Mouse (Mus musculus): ENCODE measurements at regions not wholly inside any gene's neighbourhood (a gene's known extent, or its start where the extent isn't known, plus 50 kb on each side); places are given as distances from the start of the nearest gene placed in this dataset.

DNA sequence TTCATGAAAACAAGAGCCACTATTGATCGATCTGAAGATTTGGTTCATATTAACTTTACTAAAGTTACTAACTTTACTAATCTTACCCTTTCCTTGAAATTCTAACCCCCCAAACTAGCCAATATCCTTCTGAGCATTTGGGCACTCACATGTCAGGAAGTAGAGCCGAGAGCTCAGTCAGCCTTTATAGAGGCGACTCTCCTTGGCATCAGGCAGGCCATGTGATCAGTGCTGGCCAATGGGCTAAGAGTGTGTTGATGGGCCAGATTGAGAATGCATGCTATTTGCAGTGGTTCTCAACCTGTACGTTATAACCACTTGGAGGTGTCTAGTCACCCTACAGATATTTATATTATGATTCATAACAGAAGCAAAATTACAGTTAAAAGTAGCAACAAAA, 69.6 kb upstream of the Slc35b4 start:
- Histone ChIP-seq H3K36me3 (no peaks in the 10 kb centered on the region), H3K27ac (replicated peaks) (no peak overlapping the region), H3K4me3 (no peak overlapping the region), H3K4me1 (replicated peaks) (0 out of 2 replicates have a peak, but pooled peaks cover 8% of the 10 kb centered on the region), H3K9ac (no peak overlapping the region), H3K9me3 (no peaks in the 10 kb centered on the region), H3K4me2 (no peak overlapping the region), H3K27me3 (no peaks in the 10 kb centered on the region)
- 81% methylated on average over 4 of the region's 4 CpGs for WGBS
- ATAC-seq (ENCODE audit: low read depth) = no peak

DNA sequence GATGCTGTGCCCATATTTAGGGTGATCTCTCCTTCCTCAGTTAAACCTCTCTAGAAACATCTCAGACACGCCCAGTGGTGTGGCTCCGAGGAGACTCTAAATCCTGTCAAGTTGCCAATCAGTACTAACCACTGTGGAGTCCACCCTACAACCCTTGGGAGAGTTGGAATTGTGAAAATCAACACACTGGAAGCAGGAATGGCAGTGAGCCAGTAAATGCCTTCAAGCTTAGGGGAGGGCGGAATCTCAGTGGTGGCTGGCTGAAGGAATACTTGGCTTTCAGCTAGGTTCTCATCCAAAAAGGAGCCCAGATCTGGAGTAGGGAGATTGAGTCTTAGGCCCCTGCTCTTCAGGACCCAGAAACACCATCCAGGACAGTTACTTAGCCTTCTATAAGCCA, 66.1 kb upstream of the Slc35b4 start:
- Histone ChIP-seq H3K27ac (replicated peaks) (no peak overlapping the region), H3K4me3 (no peak overlapping the region), H3K4me1 (replicated peaks) (0 out of 2 replicates have a peak, but pooled peaks cover 8% of the 10 kb centered on the region), H3K9ac (no peak overlapping the region), H3K9me3 (no peaks in the 10 kb centered on the region), H3K27me3 (no peaks in the 10 kb centered on the region), H3K4me2 (no peak overlapping the region), H3K36me3 (no peaks in the 10 kb centered on the region)
- no peak for ATAC-seq (ENCODE audit: low read depth)
- WGBS = 89% methylated on average over 3 of the region's 3 CpGs

DNA sequence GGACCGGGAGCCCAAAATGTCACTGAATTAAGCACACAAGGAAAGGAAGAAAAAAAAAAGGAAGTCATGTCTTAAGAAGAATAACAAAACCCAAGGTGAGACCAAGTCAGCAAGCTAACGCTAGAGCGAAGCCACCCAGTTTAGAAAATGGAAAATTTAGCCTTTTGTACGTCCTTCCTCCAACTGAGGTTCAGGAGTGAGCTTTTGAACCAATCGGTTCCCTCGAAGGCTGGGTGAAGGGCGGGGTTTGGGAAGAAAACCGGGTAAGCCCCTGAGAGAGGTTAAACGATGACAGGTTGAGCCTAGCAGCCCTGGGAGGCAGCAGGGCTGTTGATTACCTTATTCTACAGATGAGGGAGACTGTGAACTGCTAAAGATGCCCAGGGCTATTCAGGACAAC, 65.6 kb upstream of the Slc35b4 start:
- H3K27ac ChIP-seq (replicated peaks) = no peak overlapping the region
- H3K27me3 ChIP-seq = no peaks in the 10 kb centered on the region
- no peak overlapping the region for H3K9ac ChIP-seq
- H3K9me3 ChIP-seq = no peaks in the 10 kb centered on the region
- H3K4me2 ChIP-seq = no peak overlapping the region
- WGBS = 30% methylated on average over 9 of the region's 9 CpGs
- H3K4me1 ChIP-seq (replicated peaks) = 0 out of 2 replicates have a peak, but pooled peaks cover 8% of the 10 kb centered on the region
- H3K36me3 ChIP-seq = no peaks in the 10 kb centered on the region
- H3K4me3 ChIP-seq = no peak overlapping the region
- no peak for ATAC-seq (ENCODE audit: low read depth)

DNA sequence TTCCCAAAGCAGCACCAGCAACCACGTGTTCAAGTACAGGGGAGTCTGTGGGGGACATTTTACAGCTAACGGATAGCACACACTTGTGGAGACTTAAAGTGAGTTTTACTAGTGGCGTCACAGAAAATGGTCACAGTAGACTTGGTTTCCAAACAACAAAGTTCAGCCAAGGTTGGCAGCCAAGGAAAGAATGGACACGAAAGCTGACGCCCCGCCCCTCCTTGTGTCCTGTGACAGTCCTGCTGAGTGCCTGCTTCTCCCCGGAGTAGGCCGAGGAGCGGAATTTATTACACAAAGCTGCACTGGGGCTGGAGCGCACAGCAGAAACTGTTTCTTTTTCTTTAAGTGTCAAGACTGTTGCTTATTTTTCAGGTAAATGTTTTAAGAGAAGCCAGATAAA, 58.2 kb upstream of the Slc35b4 start:
- 33% methylated on average over 10 of the region's 10 CpGs for WGBS
- Histone ChIP-seq H3K4me2 (no peak overlapping the region), H3K36me3 (no peaks in the 10 kb centered on the region), H3K4me3 (no peak overlapping the region), H3K9ac (no peak overlapping the region), H3K4me1 (replicated peaks) (0 out of 2 replicates have a peak, but pooled peaks cover 7% of the 10 kb centered on the region), H3K27ac (replicated peaks) (peak overlapping the region; percentile 63; the same call in 1 of the 2 replicates), H3K9me3 (no peaks in the 10 kb centered on the region), H3K27me3 (0 out of 2 replicates have a peak, but pooled peaks cover under 1% of the 10 kb centered on the region)
- ATAC-seq (ENCODE audit: low read depth) = no peak

DNA sequence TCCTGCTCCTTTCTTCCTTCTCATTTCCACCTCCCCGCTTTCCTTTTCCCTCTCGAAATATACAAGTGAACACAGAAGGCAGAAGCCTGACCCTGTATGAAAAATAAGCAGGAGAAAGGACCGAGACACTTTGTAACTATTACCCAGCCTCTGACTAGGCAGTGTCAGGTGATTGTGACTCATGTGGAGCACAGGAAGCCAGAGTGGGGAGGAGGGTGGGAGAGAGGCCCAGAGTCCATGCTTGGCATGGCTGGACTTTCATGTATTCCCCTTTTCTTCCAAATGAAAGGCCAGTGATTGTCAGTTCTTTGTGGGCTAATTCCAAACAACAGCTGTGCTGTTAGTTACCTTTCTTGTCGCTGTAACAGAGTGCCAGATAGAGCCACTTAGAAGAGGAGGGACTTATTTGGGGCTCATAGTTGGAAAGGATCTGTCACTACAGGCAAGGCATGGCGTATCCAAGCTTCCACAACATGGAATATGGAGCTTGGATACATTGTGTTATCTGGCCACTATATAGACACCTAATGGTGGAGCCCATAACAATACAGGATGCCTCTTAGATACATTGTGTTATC, 57.6 kb upstream of the Slc35b4 start:
- Histone ChIP-seq H3K4me2 (no peak overlapping the region), H3K4me1 (replicated peaks) (0 out of 2 replicates have a peak, but pooled peaks cover 7% of the 10 kb centered on the region), H3K4me3 (no peak overlapping the region), H3K9me3 (no peaks in the 10 kb centered on the region), H3K27ac (replicated peaks) (peak overlapping the region; percentile 63), H3K9ac (no peak overlapping the region), H3K36me3 (no peaks in the 10 kb centered on the region), H3K27me3 (0 out of 2 replicates have a peak, but pooled peaks cover 3% of the 10 kb centered on the region)
- ATAC-seq (ENCODE audit: low read depth) = no peak
- WGBS = 80% methylated on average over 5 of the region's 5 CpGs

DNA sequence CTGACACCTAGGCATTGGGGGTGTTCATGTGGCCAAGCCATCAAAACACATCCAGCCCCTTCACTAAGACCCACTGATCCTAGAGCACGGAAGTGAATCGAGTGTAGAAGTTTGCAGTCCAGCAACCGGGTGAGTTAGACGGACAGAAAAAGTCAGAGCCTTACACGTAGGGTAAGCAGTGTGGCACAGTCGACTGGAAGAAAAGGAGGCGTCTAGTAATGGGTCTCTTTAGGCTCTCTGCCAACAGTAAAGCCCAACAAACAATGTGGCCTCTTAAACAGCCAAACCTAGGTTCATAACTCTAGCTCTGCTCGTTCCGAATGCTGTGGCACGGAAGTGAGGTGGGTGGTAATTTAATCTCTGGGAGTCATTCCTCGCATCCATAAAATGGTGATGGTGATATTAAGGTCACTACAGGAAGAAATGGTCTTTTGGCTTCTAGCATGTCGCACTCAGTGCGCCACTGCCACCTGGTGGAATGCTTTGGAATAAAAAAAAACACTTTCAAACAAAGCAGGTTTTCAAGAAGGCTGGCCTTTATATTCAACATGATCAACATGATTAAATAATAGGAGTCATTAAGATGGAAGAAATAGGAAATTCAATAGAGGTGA, 54.0 kb upstream of the Slc35b4 start:
- Histone ChIP-seq H3K9ac (no peak overlapping the region), H3K4me3 (no peak overlapping the region), H3K27me3 (0 out of 2 replicates have a peak, but pooled peaks cover 3% of the 10 kb centered on the region), H3K27ac (replicated peaks) (no peak overlapping the region), H3K9me3 (no peaks in the 10 kb centered on the region), H3K36me3 (no peaks in the 10 kb centered on the region), H3K4me2 (no peak overlapping the region), H3K4me1 (replicated peaks) (0 out of 2 replicates have a peak, but pooled peaks cover 7% of the 10 kb centered on the region)
- ATAC-seq (ENCODE audit: low read depth) = peak; percentile 40; the same call in 1 of the 2 replicates
- whole genome bisulfite sequencing = 29% methylated on average over 13 of the region's 13 CpGs

DNA sequence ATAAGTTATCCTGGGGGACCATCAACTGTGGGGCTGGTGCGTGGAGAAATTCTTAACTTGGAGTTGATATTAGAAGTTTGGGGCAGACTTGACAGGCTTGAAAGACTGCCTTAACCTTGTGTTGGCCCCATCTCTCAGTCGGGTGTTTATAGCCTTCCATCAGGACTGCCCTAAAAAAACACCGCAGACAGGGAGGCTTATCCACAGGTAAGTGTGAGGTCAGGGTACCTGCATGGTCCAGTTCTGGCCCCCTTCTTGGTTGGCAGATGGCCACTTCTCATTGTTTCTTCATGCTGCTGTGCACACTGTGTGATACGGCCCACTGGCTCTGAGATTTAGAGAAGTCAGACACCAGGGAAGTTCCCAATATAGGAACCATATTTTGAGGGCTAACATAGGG, 50.2 kb upstream of the Slc35b4 start:
- WGBS = 77% methylated on average over 4 of the region's 4 CpGs
- Histone ChIP-seq H3K27ac (replicated peaks) (no peak overlapping the region), H3K4me2 (no peak overlapping the region), H3K4me1 (replicated peaks) (0 out of 2 replicates have a peak, but pooled peaks cover 4% of the 10 kb centered on the region), H3K27me3 (0 out of 2 replicates have a peak, but pooled peaks cover 3% of the 10 kb centered on the region), H3K9ac (no peak overlapping the region), H3K36me3 (no peaks in the 10 kb centered on the region), H3K4me3 (no peak overlapping the region), H3K9me3 (peaks cover 8% of the 10 kb centered on the region)
- no peak for ATAC-seq (ENCODE audit: low read depth)

Measured in neural tube, embryonic 13.5 days (tissue).